Comparison of ENCODE assay signal across 21 mouse cellular contexts in genomic region chr14:78041886-78042526, GRCm38 (mm10). TPM values are rescaled to one million over a fixed set of nuclear protein-coding genes. Genes with fewer than 3 reads are reported as not detected.
DNase-seq lines count a peak whose midpoint lies in the region; ATAC-seq and TF ChIP-seq lines count a peak whose summit lies in the region.
"Had no signal": no experiment of that assay in that cellular context is flagged by ENCODE, and none has a peak within 500 bp of the region (broad histone marks: within the 10 kb centered on the region; RNA-seq: fewer than 3 reads in every experiment).

No protein-coding gene starts in this region.

- no peak for ATAC-seq in hindbrain, postnatal 0 days
- no peak for ATAC-seq in hindbrain, embryonic 13.5 days (ENCODE audit: low FRiP score)

- WGBS in hindbrain, postnatal 0 days: 83% methylated on average over 11 of the region's 11 CpGs
- 82% methylated on average over 11 of the region's 11 CpGs for WGBS in hindbrain, embryonic 13.5 days

- no peaks in the 10 kb centered on the region for H3K27me3 ChIP-seq in hindbrain, postnatal 0 days (ENCODE audit: insufficient read depth, low read length)
- no peaks in the 10 kb centered on the region for H3K27me3 ChIP-seq in hindbrain, embryonic 13.5 days

- no peak overlapping the region for H3K4me2 ChIP-seq in hindbrain, postnatal 0 days (ENCODE audit: low read depth, low read length)
- H3K4me2 ChIP-seq in hindbrain, embryonic 13.5 days: no peak overlapping the region
- H3K4me2 ChIP-seq: heart, embryonic 11.5 days; midbrain, embryonic 11.5 days had no signal

- H3K27ac ChIP-seq in hindbrain, postnatal 0 days: no peak overlapping the region
- H3K27ac ChIP-seq in hindbrain, embryonic 13.5 days: no peak overlapping the region
- H3K27ac ChIP-seq: hindbrain, embryonic 10.5 days had no signal

- no peak overlapping the region for H3K9ac ChIP-seq in hindbrain, postnatal 0 days (replicated peaks; ENCODE audit: low read length)
- H3K9ac ChIP-seq in hindbrain, embryonic 13.5 days: no peak overlapping the region

- peak; percentile 27 for TF ChIP-seq CTCF in hindbrain, postnatal 0 days (IDR thresholded peaks at IDR 0.05; ENCODE audit: low read depth)

- H3K36me3 ChIP-seq in hindbrain, postnatal 0 days (ENCODE audit: insufficient read depth, low read length): no peaks in the 10 kb centered on the region
- H3K36me3 ChIP-seq in hindbrain, embryonic 13.5 days: no peaks in the 10 kb centered on the region
- H3K36me3 ChIP-seq: hindbrain, embryonic 10.5 days had no signal

- intact Hi-C loops in gastrocnemius, postnatal 14 days (cut with DNase I; ENCODE audit: low total_unique reads): no loop called here

- no peaks in the 10 kb centered on the region for H3K9me3 ChIP-seq in hindbrain, postnatal 0 days (ENCODE audit: low read length)
- no peaks in the 10 kb centered on the region for H3K9me3 ChIP-seq in hindbrain, embryonic 13.5 days
- H3K9me3 ChIP-seq: hindbrain, embryonic 10.5 days had no signal

- no peak overlapping the region for H3K4me3 ChIP-seq in hindbrain, postnatal 0 days (ENCODE audit: low read length)
- no peak overlapping the region for H3K4me3 ChIP-seq in hindbrain, embryonic 13.5 days
- H3K4me3 ChIP-seq: erythroblast, embryonic 14.5 days; hindbrain, embryonic 10.5 days had no signal

- H3K4me1 ChIP-seq in hindbrain, postnatal 0 days (ENCODE audit: insufficient read depth, low read length): peaks cover 3% of the 10 kb centered on the region; the same call in 1 of the 2 replicates
- peaks cover 12% of the 10 kb centered on the region for H3K4me1 ChIP-seq in hindbrain, embryonic 13.5 days (replicated peaks)
- H3K4me1 ChIP-seq: hindbrain, embryonic 10.5 days had no signal

- DNase-seq in hindbrain, postnatal 0 days (ENCODE audit: low spot score): no peak
- peak; percentile 3 for DNase-seq in ovary, postnatal 14 days (ENCODE audit: low spot score)
- no peak for DNase-seq in ovary, postnatal 36 days (ENCODE audit: low spot score)
- DNase-seq in gastrocnemius, postnatal 14 days: peak; percentile 37
- DNase-seq in spleen, postnatal 14 days (ENCODE audit: low spot score in 2 of 2): no peak
- no peak for DNase-seq in retina, embryonic 14.5 days (ENCODE audit: low spot score)
- DNase-seq in layer of hippocampus, adult 8-10 months (ENCODE audit: low spot score in 2 of 2): no peak
- DNase-seq: adrenal gland, postnatal 25 days; cerebellum, adult 11 months; kidney, adult 2 months; layer of hippocampus, adult 9-11 months; liver; lung, postnatal 14 days; retina, postnatal 1 day had no signal

RNA-seq across cellular contexts. Expression of gene Fam216b, which starts 46.8 kb away (rescaled TPM):
- total RNA-seq in hindbrain, postnatal 0 days (2014; rRNA removed): 5.4 and 7.3 TPM in 2 replicates
- 4.5 and 6.7 TPM in 2 replicates for polyA plus RNA-seq in hindbrain, postnatal 0 days (2015; fragmentation: Nextera tagmentation; extraction: Ambion mirVana)
- 0.12 and 0.44 TPM in 2 replicates for polyA plus RNA-seq in hindbrain, embryonic 13.5 days (2015; fragmentation: Nextera tagmentation; extraction: Ambion mirVana)
- total RNA-seq in gastrocnemius, postnatal 14 days (2021): not detected
- total RNA-seq in layer of hippocampus, adult 8-10 months (2022): 1 to 10 TPM in 2 of 4 experiments, under 1 TPM in 2; 0.86 to 1.2 (median 0.99) TPM
- total RNA-seq: adrenal gland, postnatal 25 days had no signal
- polyA plus RNA-seq: erythroblast, embryonic 14.5 days; heart, embryonic 11.5 days; hindbrain, embryonic 10.5 days; kidney, adult 2 months; midbrain, embryonic 11.5 days; neural tube, embryonic 11.5 days; spleen, adult 2 months had no signal

Comparison
In these comparisons a context has a peak if more than half of its experiments do, and no peak if none do; other contexts are left out.
1. DNase-seq: peak in ovary, postnatal 14 days (single experiment) and gastrocnemius, postnatal 14 days (single experiment); none in hindbrain, postnatal 0 days (single experiment), ovary, postnatal 36 days (single experiment), spleen, postnatal 14 days (0 of 2), retina, embryonic 14.5 days (single experiment) and layer of hippocampus, adult 8-10 months (0 of 2).